Mouse (Mus musculus) limb, embryonic 11.5 days (tissue): ENCODE results near the gene Hoxb4. TPM values are rescaled to one million over a fixed set of nuclear protein-coding genes. Genes with fewer than 3 reads are reported as not detected.

Source experiments
- ATAC-seq: fragments of 200-750 bp; cut with Nextera tagmentation; 2 replicates; pipeline ENCODE4 v1.8.0; 2017; ENCODE audit warnings: low read depth; ENCODE audit not compliant: insufficient number of reproducible peaks, low FRiP score, low TSS enrichment
- DNase-seq: peaks from one replicate; pipeline ENCODE4 v3.0.0-alpha.2; 2015; ENCODE audit warnings: low spot score
- H3K27ac ChIP-seq: fragments of 300-500 bp; sonication (generic); replicated peaks from 2 replicates; pipeline ENCODE4 v1.5.1; 2014; ENCODE audit warnings: low read depth, mild to moderate bottlenecking, low read length
- H3K27me3 ChIP-seq: fragments of 300-500 bp; sonication (generic); 2 replicates; pipeline ENCODE4 v1.6.1; 2014; ENCODE audit warnings: mild to moderate bottlenecking, low read length, mixed read lengths; ENCODE audit not compliant: control insufficient read depth, insufficient read depth
- H3K36me3 ChIP-seq: fragments of 300-500 bp; sonication (generic); 2 replicates; pipeline ENCODE4 v1.6.1; 2014; ENCODE audit warnings: mild to moderate bottlenecking, low read length, moderate library complexity, mixed read lengths; ENCODE audit not compliant: control insufficient read depth, insufficient read depth
- H3K4me1 ChIP-seq: fragments of 300-500 bp; sonication (generic); 2 replicates; pipeline ENCODE4 v1.6.1; 2014; ENCODE audit warnings: low read length, mixed read lengths; ENCODE audit not compliant: control insufficient read depth, insufficient read depth
- H3K4me2 ChIP-seq: fragments of 300-500 bp; sonication (generic); 2 replicates; pipeline ENCODE4 v1.6.1; 2014; ENCODE audit warnings: low read depth, mild to moderate bottlenecking, moderate library complexity; ENCODE audit not compliant: severe bottlenecking
- H3K4me3 ChIP-seq: fragments of 300-500 bp; sonication (generic); 2 replicates; pipeline ENCODE4 v1.5.1; 2014; ENCODE audit warnings: low read depth, low read length
- H3K9ac ChIP-seq: fragments of 300-500 bp; sonication (generic); 2 replicates; pipeline ENCODE4 v1.6.1; 2014; ENCODE audit warnings: mild to moderate bottlenecking, low read length
- H3K9me3 ChIP-seq: fragments of 300-500 bp; sonication (generic); 2 replicates; pipeline ENCODE4 v1.6.1; 2016; ENCODE audit warnings: low read length; ENCODE audit not compliant: control insufficient read depth
- WGBS: fragments of 180-500 bp; shearing (Covaris S2); extraction: QIAGEN DNeasy Blood & Tissue Kit; methylation state at CpG from one replicate; pipeline ENCODE4 v1.1.7; 2014; 5-methylcytosine and 5-hydroxymethylcytosine counted together
- polyA plus RNA-seq: library from polyadenylated mRNA; unstranded; fragments of >200 nt; fragmentation: Nextera tagmentation; extraction: Ambion mirVana; gene quantifications from 2 replicates; pipeline ENCODE4 v1.2.1, GENCODE M21; 2014

Gene Hoxb4
- polyA plus RNA-seq, 1 experiment from 2014 or later: 0.45 TPM

GRCm38 (mm10) chr11:96349491-96350340, 31.6 kb downstream of the Hoxb4 start:
- Histone ChIP-seq H3K4me2 (no peak overlapping the region; the same call in 1 of the 2 replicates), H3K27me3 (peaks cover 61% of the 10 kb centered on the region), H3K27ac (no peak overlapping the region), H3K9me3 (no peaks in the 10 kb centered on the region), H3K9ac (no peak overlapping the region), H3K4me3 (no peak overlapping the region), H3K4me1 (peaks cover 30% of the 10 kb centered on the region), H3K36me3 (no peaks in the 10 kb centered on the region)
- 4% methylated on average over 14 of the region's 14 CpGs for WGBS
- peak; percentile 71 for DNase-seq
- no peak for ATAC-seq

GRCm38 (mm10) chr11:96350341-96350624, 32.2 kb downstream of the Hoxb4 start, which contains the start of gene Hoxb2:
Gene Hoxb2, plus strand, starts transcription at chr11:96350525.
- Histone ChIP-seq H3K4me2 (peak within 1 kb of the TSS; percentile 79; the same call in 1 of the 2 replicates), H3K4me3 (no peak within 1 kb of the TSS), H3K36me3 (no peaks in the 10 kb centered on the region), H3K27ac (no peak within 1 kb of the TSS), H3K9ac (no peak within 1 kb of the TSS), H3K27me3 (peaks cover 60% of the 10 kb centered on the region), H3K4me1 (peaks cover 29% of the 10 kb centered on the region), H3K9me3 (no peaks in the 10 kb centered on the region)
- ATAC-seq: no peak
- WGBS: 1% methylated on average over 2 of the region's 2 CpGs
- no peak for DNase-seq

- Histone ChIP-seq H3K36me3 (no peaks in the 10 kb centered on the region), H3K9ac (no peak overlapping the region), H3K4me2 (peak overlapping the region; percentile 79; the same call in 1 of the 2 replicates), H3K4me3 (no peak overlapping the region), H3K27me3 (peaks cover 55% of the 10 kb centered on the region), H3K4me1 (peaks cover 25% of the 10 kb centered on the region), H3K9me3 (no peaks in the 10 kb centered on the region), H3K27ac (no peak overlapping the region)
- ATAC-seq (no peak), DNase-seq (peak; percentile 31)
- WGBS: 13% methylated on average over 2 of the region's 2 CpGs
Measured at GRCm38 (mm10) chr11:96350791-96351190, 32.7 kb downstream of the Hoxb4 start.

GRCm38 (mm10) chr11:96351312-96351711, 33.2 kb downstream of the Hoxb4 start:
- Histone ChIP-seq H3K9ac (no peak overlapping the region), H3K4me2 (peak overlapping the region; percentile 79), H3K4me3 (peak overlapping the region; percentile 59; the same call in 1 of the 2 replicates), H3K4me1 (peaks cover 21% of the 10 kb centered on the region; the same call in 1 of the 2 replicates), H3K27me3 (peaks cover 52% of the 10 kb centered on the region), H3K36me3 (no peaks in the 10 kb centered on the region), H3K9me3 (no peaks in the 10 kb centered on the region), H3K27ac (no peak overlapping the region)
- under 1% methylated on average over 11 of the region's 11 CpGs for WGBS
- no peak for ATAC-seq
- peak; percentile 67 for DNase-seq

- peak; percentile 68 for DNase-seq
Measured at GRCm38 (mm10) chr11:96351831-96352230, 33.8 kb downstream of the Hoxb4 start.

GRCm38 (mm10) chr11:96352691-96353521, 34.8 kb downstream of the Hoxb4 start:
- H3K27me3 ChIP-seq: peaks cover 40% of the 10 kb centered on the region
- H3K4me1 ChIP-seq: peaks cover 16% of the 10 kb centered on the region; the same call in 1 of the 2 replicates
- no peaks in the 10 kb centered on the region for H3K9me3 ChIP-seq
- no peaks in the 10 kb centered on the region for H3K36me3 ChIP-seq
- peak overlapping the region; percentile 88 for H3K9ac ChIP-seq
- under 1% methylated on average over 71 of the region's 75 CpGs for WGBS
- H3K4me2 ChIP-seq: peak overlapping the region; percentile 79
- ATAC-seq (no peak), DNase-seq (peak; percentile 80)
- peak overlapping the region; percentile 48 for H3K27ac ChIP-seq
- peak overlapping the region; percentile 59 for H3K4me3 ChIP-seq

More at GRCm38 (mm10) chr11:96351831-96352230, 33.8 kb downstream of the Hoxb4 start:
- peak overlapping the region; percentile 79 for H3K4me2 ChIP-seq
- peak overlapping the region; percentile 68 for H3K27ac ChIP-seq
- no peaks in the 10 kb centered on the region for H3K36me3 ChIP-seq
- WGBS: under 1% methylated on average over 22 of the region's 22 CpGs
- H3K9me3 ChIP-seq: no peaks in the 10 kb centered on the region
- H3K4me1 ChIP-seq: peaks cover 18% of the 10 kb centered on the region; the same call in 1 of the 2 replicates
- peak overlapping the region; percentile 59 for H3K4me3 ChIP-seq
- no peak for ATAC-seq
- peak overlapping the region; percentile 88 for H3K9ac ChIP-seq
- H3K27me3 ChIP-seq: peaks cover 47% of the 10 kb centered on the region

DNA sequence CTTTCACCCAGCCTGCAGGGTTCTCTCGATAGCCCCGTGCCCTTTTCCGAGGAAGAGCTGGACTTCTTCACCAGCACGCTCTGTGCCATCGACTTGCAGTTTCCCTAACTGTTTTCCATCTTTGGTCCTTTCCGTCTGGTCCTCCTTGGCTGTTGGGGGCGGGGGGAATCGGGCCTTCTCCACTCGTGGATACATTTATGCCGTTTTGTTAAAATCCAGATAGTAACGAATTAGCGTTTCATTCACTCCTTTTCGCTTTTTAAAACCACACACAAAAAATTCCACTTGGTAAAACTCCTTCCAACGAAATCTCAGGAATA, 35.4 kb downstream of the Hoxb4 start:
- WGBS: under 1% methylated on average over 14 of the region's 14 CpGs
- Histone ChIP-seq H3K9ac (peak overlapping the region; percentile 88), H3K27me3 (peaks cover 36% of the 10 kb centered on the region), H3K4me3 (peak overlapping the region; percentile 59), H3K9me3 (no peaks in the 10 kb centered on the region), H3K4me1 (peaks cover 13% of the 10 kb centered on the region; the same call in 1 of the 2 replicates), H3K4me2 (peak overlapping the region; percentile 79), H3K27ac (peak overlapping the region; percentile 48; the same call in 1 of the 2 replicates), H3K36me3 (no peaks in the 10 kb centered on the region)
- DNase-seq (no peak), ATAC-seq (no peak)

DNA sequence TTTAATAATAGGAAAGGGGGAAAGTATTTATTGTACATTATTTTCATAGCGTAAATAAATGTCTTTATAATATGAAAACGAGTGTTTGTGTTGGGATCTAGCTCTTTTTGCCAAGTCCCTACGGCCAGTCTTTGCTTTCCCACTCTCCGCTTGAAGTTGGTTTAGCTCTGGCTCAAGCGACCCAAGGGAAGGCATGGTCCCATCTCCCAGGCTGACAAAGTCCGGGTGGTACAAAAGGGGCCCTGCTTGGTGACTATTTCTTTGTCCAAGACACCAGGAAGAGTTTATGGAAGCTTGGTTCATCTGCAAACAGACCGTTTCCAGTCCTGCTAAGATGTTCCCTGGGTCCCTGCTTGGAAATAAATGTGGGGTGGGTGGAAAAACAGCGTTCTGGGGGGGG, 35.9 kb downstream of the Hoxb4 start:
- H3K36me3 ChIP-seq: no peaks in the 10 kb centered on the region
- DNase-seq (peak; percentile 69), ATAC-seq (no peak)
- peak overlapping the region; percentile 72 for H3K4me2 ChIP-seq
- peaks cover 32% of the 10 kb centered on the region for H3K27me3 ChIP-seq
- 4% methylated on average over 8 of the region's 8 CpGs for WGBS
- H3K9me3 ChIP-seq: no peaks in the 10 kb centered on the region
- H3K27ac ChIP-seq: peak overlapping the region; percentile 68
- peak overlapping the region; percentile 60 for H3K9ac ChIP-seq
- peaks cover 12% of the 10 kb centered on the region; the same call in 1 of the 2 replicates for H3K4me1 ChIP-seq
- H3K4me3 ChIP-seq: peak overlapping the region; percentile 24
